Mouse (Mus musculus): ENCODE measurements around the gene Hivep3. TPM values are rescaled to one million over a fixed set of nuclear protein-coding genes. Genes with fewer than 3 reads are reported as not detected.

Gene Hivep3
- polyA plus RNA-seq, 1 experiment = 40.0 TPM

DNA sequence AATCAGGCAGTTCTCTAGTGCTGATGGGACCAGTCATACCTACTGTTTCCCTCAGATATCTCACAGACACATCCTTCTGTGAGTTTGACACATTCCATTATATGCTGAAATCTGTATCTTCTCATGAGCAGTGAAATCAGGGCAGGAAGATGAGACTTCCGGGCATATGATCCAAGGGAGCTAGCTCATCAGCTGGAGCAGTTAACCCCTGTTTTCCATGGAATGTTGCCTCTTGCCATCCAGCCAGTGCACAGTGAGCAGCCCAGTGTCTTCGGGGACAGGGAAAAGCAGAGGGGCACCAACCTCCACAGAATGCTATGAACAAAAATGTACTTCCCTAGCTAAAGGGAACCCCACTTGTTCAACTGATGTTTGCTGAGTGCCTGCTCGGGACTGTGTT, 102.6 kb downstream of the Hivep3 start:
- Histone ChIP-seq H3K27me3 (ENCODE audit: control insufficient read depth, insufficient read depth, low read length) (no peaks in the 10 kb centered on the region), H3K27ac (ENCODE audit: control insufficient read depth, insufficient read depth, low read length) (no peak overlapping the region), H3K4me3 (ENCODE audit: control insufficient read depth, insufficient read depth, low read length) (no peak overlapping the region), H3K36me3 (ENCODE audit: control insufficient read depth, insufficient read depth, low read length) (no peaks in the 10 kb centered on the region), H3K4me1 (replicated peaks; ENCODE audit: control insufficient read depth, insufficient read depth, low read length) (0 out of 2 replicates have a peak, but pooled peaks cover 3% of the 10 kb centered on the region)
- WGBS = 97% methylated on average over 3 of the region's 3 CpGs
- DNase-seq = no peak
- no peak for TF ChIP-seq CTCF (IDR thresholded peaks at IDR 0.05; ENCODE audit: borderline replicate concordance, control insufficient read depth, extremely low read depth, insufficient read depth, low read length, poor library complexity)
- no peak for TF ChIP-seq POLR2A (IDR thresholded peaks at IDR 0.05; ENCODE audit: control insufficient read depth, extremely low read depth, insufficient read depth, low read length, poor library complexity)

DNA sequence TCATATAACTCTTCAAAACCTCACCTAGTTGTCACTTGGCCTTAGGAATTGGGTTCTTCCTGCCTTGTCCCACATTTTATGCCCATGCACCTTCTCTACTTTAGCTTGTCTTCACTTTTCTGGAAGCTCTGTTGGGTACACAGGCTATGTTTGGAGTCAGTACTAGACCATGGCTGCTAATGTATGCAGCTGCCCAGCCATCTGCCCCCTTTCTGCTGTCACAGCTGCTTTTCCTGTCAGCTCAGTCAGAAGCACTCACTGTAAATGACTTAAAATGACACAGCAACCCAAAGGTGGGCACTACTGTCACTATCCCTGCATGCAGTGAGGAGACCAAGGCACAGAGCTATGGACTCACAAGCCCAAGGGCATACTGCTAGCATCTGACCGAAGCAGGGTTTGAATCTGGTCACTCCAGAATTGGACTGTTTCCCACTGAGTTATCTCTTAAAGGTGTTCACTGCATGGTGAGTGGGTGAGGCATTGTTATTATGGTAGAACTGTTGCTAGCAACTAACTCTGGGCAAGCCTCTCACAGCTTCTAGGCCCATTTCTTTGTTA, 104.0 kb downstream of the Hivep3 start:
- H3K27me3 ChIP-seq (ENCODE audit: control insufficient read depth, insufficient read depth, low read length) = no peaks in the 10 kb centered on the region
- no peaks in the 10 kb centered on the region for H3K36me3 ChIP-seq (ENCODE audit: control insufficient read depth, insufficient read depth, low read length)
- TF ChIP-seq POLR2A (IDR thresholded peaks at IDR 0.05; ENCODE audit: control insufficient read depth, extremely low read depth, insufficient read depth, low read length, poor library complexity) (no peak), CTCF (IDR thresholded peaks at IDR 0.05; ENCODE audit: borderline replicate concordance, control insufficient read depth, extremely low read depth, insufficient read depth, low read length, poor library complexity) (no peak)
- no peak overlapping the region for H3K27ac ChIP-seq (ENCODE audit: control insufficient read depth, insufficient read depth, low read length)
- H3K4me3 ChIP-seq (ENCODE audit: control insufficient read depth, insufficient read depth, low read length) = no peak overlapping the region
- 97% methylated on average over 1 of the region's 1 CpGs for WGBS
- no peak for DNase-seq
- 0 out of 2 replicates have a peak, but pooled peaks cover 3% of the 10 kb centered on the region for H3K4me1 ChIP-seq (replicated peaks; ENCODE audit: control insufficient read depth, insufficient read depth, low read length)

DNA sequence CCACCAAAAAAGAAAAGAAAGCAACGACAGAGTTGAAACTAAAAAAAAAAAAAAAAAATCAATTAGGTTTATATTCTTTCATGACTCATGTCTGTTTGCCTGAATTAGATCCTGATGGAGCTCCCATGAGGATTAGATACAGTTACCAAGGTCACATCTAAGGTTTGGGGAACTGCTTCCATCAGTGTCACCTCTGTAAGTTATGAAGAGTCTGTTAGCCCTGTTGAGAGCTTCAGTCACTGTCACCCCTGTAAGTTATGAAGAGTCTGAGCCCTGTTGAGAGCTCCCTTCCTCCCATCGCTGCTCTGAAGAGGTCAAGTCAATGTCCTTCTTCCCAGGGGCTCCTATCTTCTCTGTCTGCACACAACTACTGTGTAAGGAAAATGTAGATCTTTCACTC, 104.7 kb downstream of the Hivep3 start:
- TF ChIP-seq CTCF (IDR thresholded peaks at IDR 0.05; ENCODE audit: borderline replicate concordance, control insufficient read depth, extremely low read depth, insufficient read depth, low read length, poor library complexity) = no peak
- no peak for TF ChIP-seq POLR2A (IDR thresholded peaks at IDR 0.05; ENCODE audit: control insufficient read depth, extremely low read depth, insufficient read depth, low read length, poor library complexity)
- H3K27me3 ChIP-seq (ENCODE audit: control insufficient read depth, insufficient read depth, low read length) = no peaks in the 10 kb centered on the region
- DNase-seq = no peak
- no peak overlapping the region for H3K4me3 ChIP-seq (ENCODE audit: control insufficient read depth, insufficient read depth, low read length)
- no peaks in the 10 kb centered on the region for H3K36me3 ChIP-seq (ENCODE audit: control insufficient read depth, insufficient read depth, low read length)
- H3K27ac ChIP-seq (ENCODE audit: control insufficient read depth, insufficient read depth, low read length) = no peak overlapping the region
- WGBS = 92% methylated on average over 2 of the region's 2 CpGs
- peaks cover 3% of the 10 kb centered on the region; the same call in 1 of the 2 replicates for H3K4me1 ChIP-seq (replicated peaks; ENCODE audit: control insufficient read depth, insufficient read depth, low read length)

GRCm38 (mm10) chr4:119843294-119843693, 109.7 kb downstream of the Hivep3 start:
- no peak for TF ChIP-seq CTCF (IDR thresholded peaks at IDR 0.05; ENCODE audit: borderline replicate concordance, control insufficient read depth, extremely low read depth, insufficient read depth, low read length, poor library complexity)
- TF ChIP-seq POLR2A (IDR thresholded peaks at IDR 0.05; ENCODE audit: control insufficient read depth, extremely low read depth, insufficient read depth, low read length, poor library complexity) = no peak
- no peaks in the 10 kb centered on the region for H3K36me3 ChIP-seq (ENCODE audit: control insufficient read depth, insufficient read depth, low read length)
- DNase-seq = no peak
- H3K27ac ChIP-seq (ENCODE audit: control insufficient read depth, insufficient read depth, low read length) = no peak overlapping the region
- peaks cover 7% of the 10 kb centered on the region; the same call in 1 of the 2 replicates for H3K4me1 ChIP-seq (replicated peaks; ENCODE audit: control insufficient read depth, insufficient read depth, low read length)
- no peak overlapping the region for H3K4me3 ChIP-seq (ENCODE audit: control insufficient read depth, insufficient read depth, low read length)
- no peaks in the 10 kb centered on the region for H3K27me3 ChIP-seq (ENCODE audit: control insufficient read depth, insufficient read depth, low read length)
- WGBS = 50% methylated on average over 3 of the region's 3 CpGs

DNA sequence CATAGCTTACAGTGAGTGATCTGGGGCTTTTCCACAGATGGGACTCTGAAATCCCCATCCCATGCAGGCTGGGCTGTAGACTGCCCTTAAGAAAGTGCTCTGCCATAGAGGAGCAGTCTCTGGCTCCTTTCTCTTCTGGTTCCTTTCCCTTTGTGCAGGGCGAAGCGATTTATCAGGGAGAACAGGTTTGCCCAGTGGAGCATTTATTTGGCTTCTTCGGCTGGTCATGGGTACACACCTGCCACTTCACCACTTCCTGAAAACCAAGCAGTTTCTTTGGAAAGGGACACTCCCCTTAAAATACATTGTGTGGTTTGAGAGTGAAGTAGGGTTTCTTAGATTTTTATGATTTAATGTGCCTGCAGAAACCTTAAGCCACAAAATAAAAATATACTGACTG, 110.7 kb downstream of the Hivep3 start:
- Histone ChIP-seq H3K27ac (ENCODE audit: control insufficient read depth, insufficient read depth, low read length) (no peak overlapping the region), H3K36me3 (ENCODE audit: control insufficient read depth, insufficient read depth, low read length) (no peaks in the 10 kb centered on the region), H3K4me3 (ENCODE audit: control insufficient read depth, insufficient read depth, low read length) (no peak overlapping the region), H3K27me3 (ENCODE audit: control insufficient read depth, insufficient read depth, low read length) (no peaks in the 10 kb centered on the region), H3K4me1 (replicated peaks; ENCODE audit: control insufficient read depth, insufficient read depth, low read length) (peaks cover 7% of the 10 kb centered on the region; the same call in 1 of the 2 replicates)
- no peak for TF ChIP-seq POLR2A (IDR thresholded peaks at IDR 0.05; ENCODE audit: control insufficient read depth, extremely low read depth, insufficient read depth, low read length, poor library complexity)
- no peak for TF ChIP-seq CTCF (IDR thresholded peaks at IDR 0.05; ENCODE audit: borderline replicate concordance, control insufficient read depth, extremely low read depth, insufficient read depth, low read length, poor library complexity)
- DNase-seq = no peak
- WGBS = 51% methylated on average over 3 of the region's 3 CpGs

DNA sequence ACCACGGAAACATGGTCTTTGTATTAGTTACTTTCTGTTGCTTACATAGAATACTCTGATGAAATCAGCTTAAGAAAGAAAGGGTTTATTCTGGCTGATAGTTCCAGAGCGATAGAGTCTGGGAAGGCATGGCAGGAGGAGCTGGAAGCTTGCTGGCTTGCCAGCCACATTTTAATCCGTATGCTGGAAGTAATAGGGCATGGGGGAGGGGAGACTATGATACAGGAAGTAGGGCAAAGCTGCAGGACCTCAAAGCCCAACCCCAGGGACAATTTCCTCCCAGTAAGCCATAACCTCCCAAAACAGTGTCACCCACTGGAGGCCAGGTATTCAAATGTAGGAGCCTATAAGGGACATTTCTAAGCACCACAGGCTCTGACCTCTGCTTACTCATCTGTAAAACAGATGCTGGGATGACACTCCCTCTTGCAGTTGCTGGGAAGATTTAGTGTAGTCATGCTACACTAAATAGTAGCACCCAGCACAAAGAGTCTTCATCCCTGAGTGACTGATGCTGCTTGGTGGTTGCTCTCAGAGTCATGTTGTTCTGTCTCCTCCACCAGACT, 112.1 kb downstream of the Hivep3 start:
- H3K27me3 ChIP-seq (ENCODE audit: control insufficient read depth, insufficient read depth, low read length) = no peaks in the 10 kb centered on the region
- H3K36me3 ChIP-seq (ENCODE audit: control insufficient read depth, insufficient read depth, low read length) = no peaks in the 10 kb centered on the region
- no peak overlapping the region for H3K4me3 ChIP-seq (ENCODE audit: control insufficient read depth, insufficient read depth, low read length)
- WGBS = 79% methylated on average over 3 of the region's 3 CpGs
- DNase-seq = no peak
- H3K4me1 ChIP-seq (replicated peaks; ENCODE audit: control insufficient read depth, insufficient read depth, low read length) = peaks cover 7% of the 10 kb centered on the region; the same call in 1 of the 2 replicates
- H3K27ac ChIP-seq (ENCODE audit: control insufficient read depth, insufficient read depth, low read length) = no peak overlapping the region
- TF ChIP-seq CTCF (IDR thresholded peaks at IDR 0.05; ENCODE audit: borderline replicate concordance, control insufficient read depth, extremely low read depth, insufficient read depth, low read length, poor library complexity) = no peak
- TF ChIP-seq POLR2A (IDR thresholded peaks at IDR 0.05; ENCODE audit: control insufficient read depth, extremely low read depth, insufficient read depth, low read length, poor library complexity) = no peak

Data from thymus, adult 2 months (tissue).